Mouse (Mus musculus) limb, embryonic 14.5 days (tissue): Measurements from ENCODE around the gene 1810037I17Rik. TPM values are rescaled to one million over a fixed set of nuclear protein-coding genes. Genes with fewer than 3 reads are reported as not detected.

ENCODE experiments used
- ATAC-seq: fragments of 200-750 bp; cut with Nextera tagmentation; 2 replicates; pipeline ENCODE4 v1.8.0; 2017; ENCODE audit warnings: low read depth, moderate number of reproducible peaks, moderate TSS enrichment; ENCODE audit not compliant: low FRiP score
- DNase-seq: peaks from one replicate; pipeline ENCODE4 v3.0.0-alpha.2; 2015; ENCODE audit warnings: low spot score
- H3K27ac ChIP-seq: fragments of 300-500 bp; sonication (generic); replicated peaks from 2 replicates; pipeline ENCODE4 v1.5.1; 2014; ENCODE audit warnings: low read depth, mild to moderate bottlenecking, low read length, moderate library complexity, mixed read lengths
- H3K27me3 ChIP-seq: fragments of 300-500 bp; sonication (generic); 2 replicates; pipeline ENCODE4 v1.6.1; 2014; ENCODE audit warnings: low read length, mixed read lengths; ENCODE audit not compliant: control insufficient read depth, insufficient read depth
- H3K36me3 ChIP-seq: fragments of 300-500 bp; sonication (generic); 2 replicates; pipeline ENCODE4 v1.6.1; 2014; ENCODE audit warnings: mild to moderate bottlenecking, low read length, moderate library complexity, mixed read lengths; ENCODE audit not compliant: control insufficient read depth, insufficient read depth
- H3K4me1 ChIP-seq: fragments of 300-500 bp; sonication (generic); 2 replicates; pipeline ENCODE4 v1.6.1; 2014; ENCODE audit warnings: antibody characterized with exemption, low read length, mixed read lengths; ENCODE audit not compliant: control insufficient read depth, insufficient read depth
- H3K4me2 ChIP-seq: fragments of 300-500 bp; sonication (generic); replicated peaks from 2 replicates; pipeline ENCODE4 v1.6.1; 2014; ENCODE audit warnings: low read depth, mild to moderate bottlenecking, low read length, moderate library complexity; ENCODE audit not compliant: severe bottlenecking
- H3K4me3 ChIP-seq: fragments of 300-500 bp; sonication (generic); replicated peaks from 2 replicates; pipeline ENCODE4 v1.5.1; 2014; ENCODE audit warnings: low read length
- H3K9ac ChIP-seq: fragments of 300-500 bp; sonication (generic); 2 replicates; pipeline ENCODE4 v1.6.1; 2014; ENCODE audit warnings: mild to moderate bottlenecking, low read depth, low read length, moderate library complexity; ENCODE audit not compliant: severe bottlenecking
- H3K9me3 ChIP-seq: fragments of 300-500 bp; sonication (generic); 2 replicates; pipeline ENCODE4 v1.6.1; 2016; ENCODE audit warnings: low read length; ENCODE audit not compliant: control insufficient read depth
- POLR2A ChIP-seq: fragments of 200-500 bp; IDR thresholded peaks from 2 replicates; pipeline ENCODE4 v1.8.0; 2012; ENCODE audit warnings: inconsistent platforms, mild to moderate bottlenecking, moderate library complexity, borderline replicate concordance; ENCODE audit not compliant: insufficient read depth, insufficient read length; ENCODE audit errors: extremely low read depth
- WGBS: fragments of 180-500 bp; shearing (Covaris S2); extraction: QIAGEN DNeasy Blood & Tissue Kit; methylation state at CpG from one replicate; pipeline ENCODE4 v1.1.7; 2014; 5-methylcytosine and 5-hydroxymethylcytosine counted together
- polyA plus RNA-seq, 2 experiments: library from polyadenylated mRNA; depleted of rRNA in 1 of 2; stranded (reverse) in 1 of 2; unstranded in 1 of 2; fragments of >200 nt; fragmentation: Nextera tagmentation in 1 of 2; extraction: Ambion mirVana in 1 of 2; gene quantifications; 2 replicates each; pipeline versions ENCODE4 v1.2.1 to v1.2.3; 2012 to 2014

The 1810037I17Rik gene
- polyA plus RNA-seq, 2 experiments, result 48.0 to 97.7 TPM

- H3K27me3 ChIP-seq, result no peaks in the 10 kb centered on the region
- no peak overlapping the region for H3K9ac ChIP-seq
- H3K4me3 ChIP-seq, result no peak overlapping the region
- WGBS, result 77% methylated on average over 5 of the region's 5 CpGs
- H3K9me3 ChIP-seq, result no peaks in the 10 kb centered on the region
- H3K4me1 ChIP-seq, result no peaks in the 10 kb centered on the region
- DNase-seq (no peak), ATAC-seq (no peak)
- H3K36me3 ChIP-seq, result no peaks in the 10 kb centered on the region
- TF ChIP-seq POLR2A, result no peak
- no peak overlapping the region for H3K27ac ChIP-seq
- no peak overlapping the region for H3K4me2 ChIP-seq
These were observed 35.6 kb upstream of the 1810037I17Rik start for GRCm38 (mm10) chr3:122888371-122888819.

- no peak for TF ChIP-seq POLR2A
- DNase-seq (no peak), ATAC-seq (no peak)
- Histone ChIP-seq H3K9me3 (no peaks in the 10 kb centered on the region), H3K27ac (no peak within 1 kb of the TSS), H3K4me1 (no peaks in the 10 kb centered on the region), H3K4me3 (no peak within 1 kb of the TSS), H3K9ac (no peak within 1 kb of the TSS), H3K27me3 (no peaks in the 10 kb centered on the region), H3K4me2 (no peak within 1 kb of the TSS), H3K36me3 (no peaks in the 10 kb centered on the region)
- WGBS, result 79% methylated on average over 3 of the region's 3 CpGs
These were observed 29.2 kb upstream of the 1810037I17Rik start, which contains the start of gene Fabp2 for GRCm38 (mm10) chr3:122894772-122895171. Gene Fabp2, plus strand, starts transcription at chr3:122895072.

- WGBS, result 82% methylated on average over 11 of the region's 11 CpGs
These were observed 28.7 kb upstream of the 1810037I17Rik start for GRCm38 (mm10) chr3:122895189-122895731.

GRCm38 (mm10) chr3:122898254-122898653 lies 25.7 kb upstream of the 1810037I17Rik start:
- Histone ChIP-seq H3K9me3 (no peaks in the 10 kb centered on the region), H3K27ac (no peak overlapping the region), H3K4me3 (no peak overlapping the region), H3K36me3 (no peaks in the 10 kb centered on the region), H3K9ac (no peak overlapping the region), H3K27me3 (no peaks in the 10 kb centered on the region), H3K4me2 (no peak overlapping the region), H3K4me1 (no peaks in the 10 kb centered on the region)
- TF ChIP-seq POLR2A, result no peak
- no peak for DNase-seq
- ATAC-seq, result no peak
- WGBS, result 57% methylated on average over 6 of the region's 6 CpGs

More at GRCm38 (mm10) chr3:122895189-122895731, 28.7 kb upstream of the 1810037I17Rik start:
- H3K36me3 ChIP-seq, result no peaks in the 10 kb centered on the region
- H3K27ac ChIP-seq, result no peak overlapping the region
- H3K9me3 ChIP-seq, result no peaks in the 10 kb centered on the region
- DNase-seq (no peak), ATAC-seq (no peak)
- TF ChIP-seq POLR2A, result no peak
- H3K27me3 ChIP-seq, result no peaks in the 10 kb centered on the region
- no peak overlapping the region for H3K9ac ChIP-seq
- no peaks in the 10 kb centered on the region for H3K4me1 ChIP-seq
- H3K4me2 ChIP-seq, result no peak overlapping the region
- H3K4me3 ChIP-seq, result no peak overlapping the region

GRCm38 (mm10) chr3:122903746-122904433 lies 20.1 kb upstream of the 1810037I17Rik start:
- DNase-seq, result peak; percentile 80
- no peak for ATAC-seq
- no peaks in the 10 kb centered on the region for H3K36me3 ChIP-seq
- no peak overlapping the region for H3K4me3 ChIP-seq
- no peaks in the 10 kb centered on the region for H3K4me1 ChIP-seq
- H3K4me2 ChIP-seq, result no peak overlapping the region
- H3K27ac ChIP-seq, result no peak overlapping the region
- H3K9ac ChIP-seq, result no peak overlapping the region
- no peak for TF ChIP-seq POLR2A
- H3K27me3 ChIP-seq, result no peaks in the 10 kb centered on the region
- H3K9me3 ChIP-seq, result no peaks in the 10 kb centered on the region
- 46% methylated on average over 12 of the region's 12 CpGs for WGBS
